Mouse (Mus musculus) neural tube, embryonic 10.5 days (tissue): ENCODE measurements around the gene Misp.

Experiments
- DNase-seq: peaks from one replicate; pipeline ENCODE4 v3.0.0-alpha.2; 2017; ENCODE audit warnings: low spot score; ENCODE audit errors: extremely low spot score

Misp gene

GRCm38 (mm10) chr10:79873715-79874289, 53.0 kb downstream of the Misp start:
- DNase-seq = no peak

DNA sequence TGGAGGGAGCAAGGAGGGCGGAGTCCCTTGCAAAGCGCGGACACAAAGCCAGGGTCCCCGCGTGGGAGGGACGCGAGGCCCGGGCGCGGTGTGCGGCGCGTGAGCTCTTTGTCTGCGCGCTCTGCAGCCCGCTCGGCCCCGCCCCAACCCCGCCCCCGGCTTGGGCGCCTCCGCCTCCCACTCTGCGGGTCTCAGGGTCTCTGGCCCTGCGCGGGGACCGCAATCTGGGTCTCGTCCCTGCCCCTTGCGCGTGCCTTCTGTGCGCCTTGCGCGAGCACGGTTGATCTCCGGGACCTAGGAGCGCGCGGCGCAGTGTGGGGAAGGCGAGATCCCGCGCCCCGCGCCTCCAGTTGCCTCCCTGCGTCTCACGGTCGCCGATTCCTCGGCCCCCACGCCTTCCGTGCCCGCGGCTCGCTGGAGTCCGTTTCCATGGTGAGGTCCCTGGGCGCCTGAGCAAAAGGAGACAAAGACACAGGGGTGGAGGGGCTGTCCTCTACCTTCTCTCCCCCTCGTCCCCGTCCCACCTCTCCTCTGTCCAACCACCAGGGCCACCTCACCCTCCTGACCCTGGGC, 53.6 kb downstream of the Misp start, which contains the start of the genes Prtn3 and Plppr3:
Gene Prtn3, plus strand, starts transcription at position 187 of the 573 bp plus-strand sequence.
Gene Plppr3, minus strand, starts transcription at position 345 of the 573 bp plus-strand sequence.
- DNase-seq = peak; percentile 87

- DNase-seq = no peak
Measured at GRCm38 (mm10) chr10:79877174-79877573, 56.4 kb downstream of the Misp start.

GRCm38 (mm10) chr10:79877757-79878156, 57.0 kb downstream of the Misp start:
- no peak for DNase-seq

- no peak for DNase-seq
Measured at GRCm38 (mm10) chr10:79879527-79879926, 58.7 kb downstream of the Misp start.
